Mouse (Mus musculus) heart, embryonic 14.5 days (tissue): ENCODE measurements around the gene Fanci. TPM values are rescaled to one million over a fixed set of nuclear protein-coding genes. Genes with fewer than 3 reads are reported as not detected.

Source experiments
- ATAC-seq: fragments of 200-750 bp; cut with Nextera tagmentation; 2 replicates; pipeline ENCODE4 v1.8.0; 2017; ENCODE audit warnings: low read depth, moderate TSS enrichment; ENCODE audit not compliant: insufficient number of reproducible peaks, insufficient read depth, low FRiP score
- H3K27ac ChIP-seq, 2 experiments: fragments of 200-500 bp in 1 of 2; fragments of 300-500 bp in 1 of 2; sonication (generic) in 1 of 2; replicated peaks in 1 of 2; 2 replicates each; pipeline ENCODE4 v1.5.1; 2012 to 2014; ENCODE audit warnings: low read depth in 2 of 2, low read length in 2 of 2, control low read depth in 1 of 2, mild to moderate bottlenecking in 1 of 2, mixed read lengths in 1 of 2; ENCODE audit not compliant: control insufficient read depth in 1 of 2, insufficient read depth in 1 of 2
- H3K27me3 ChIP-seq: fragments of 300-500 bp; sonication (generic); 2 replicates; pipeline ENCODE4 v1.6.1; 2014; ENCODE audit warnings: mild to moderate bottlenecking, low read length, control low read depth; ENCODE audit not compliant: control insufficient read depth, insufficient read depth
- H3K36me3 ChIP-seq: fragments of 300-500 bp; sonication (generic); 2 replicates; pipeline ENCODE4 v1.6.1; 2014; ENCODE audit warnings: mild to moderate bottlenecking, control low read depth, low read length, mixed read lengths; ENCODE audit not compliant: control insufficient read depth, insufficient read depth
- H3K4me1 ChIP-seq, 2 experiments: fragments of 200-500 bp in 1 of 2; fragments of 300-500 bp in 1 of 2; sonication (generic) in 1 of 2; 2 replicates each; pipeline ENCODE4 v1.6.1; 2012 to 2014; ENCODE audit warnings: low read length in 2 of 2, control low read depth in 1 of 2, mixed read lengths in 1 of 2; ENCODE audit not compliant: control insufficient read depth in 2 of 2, insufficient read depth in 2 of 2
- H3K4me2 ChIP-seq: fragments of 300-500 bp; sonication (generic); 2 replicates; pipeline ENCODE4 v1.6.1; 2014; ENCODE audit warnings: mild to moderate bottlenecking, low read length
- H3K4me3 ChIP-seq, 2 experiments: fragments of 200-500 bp in 1 of 2; fragments of 300-500 bp in 1 of 2; sonication (generic) in 1 of 2; 2 replicates each; pipeline ENCODE4 v1.5.1; 2012 to 2014; ENCODE audit warnings: low read length in 2 of 2, mild to moderate bottlenecking in 2 of 2, control low read depth in 1 of 2, low read depth in 1 of 2, moderate library complexity in 1 of 2; ENCODE audit not compliant: control insufficient read depth in 1 of 2, insufficient read depth in 1 of 2
- H3K9ac ChIP-seq: fragments of 300-500 bp; sonication (generic); 2 replicates; pipeline ENCODE4 v1.6.1; 2014; ENCODE audit warnings: mild to moderate bottlenecking, low read length
- H3K9me3 ChIP-seq: fragments of 300-500 bp; sonication (generic); 2 replicates; pipeline ENCODE4 v1.6.1; 2016; ENCODE audit warnings: low read length, control low read depth; ENCODE audit not compliant: control insufficient read depth
- WGBS: fragments of 180-500 bp; shearing (Covaris S2); extraction: QIAGEN DNeasy Blood & Tissue Kit; methylation state at CpG from one replicate; pipeline ENCODE4 v1.1.7; 2014; 5-methylcytosine and 5-hydroxymethylcytosine counted together
- polyA plus RNA-seq: library from polyadenylated mRNA; unstranded; fragments of >200 nt; fragmentation: Nextera tagmentation; extraction: Ambion mirVana; gene quantifications from 2 replicates; pipeline ENCODE4 v1.2.1, GENCODE M21; 2014

Gene Fanci
- polyA plus RNA-seq, 1 experiment from 2014 or later: 9.2 TPM

DNA sequence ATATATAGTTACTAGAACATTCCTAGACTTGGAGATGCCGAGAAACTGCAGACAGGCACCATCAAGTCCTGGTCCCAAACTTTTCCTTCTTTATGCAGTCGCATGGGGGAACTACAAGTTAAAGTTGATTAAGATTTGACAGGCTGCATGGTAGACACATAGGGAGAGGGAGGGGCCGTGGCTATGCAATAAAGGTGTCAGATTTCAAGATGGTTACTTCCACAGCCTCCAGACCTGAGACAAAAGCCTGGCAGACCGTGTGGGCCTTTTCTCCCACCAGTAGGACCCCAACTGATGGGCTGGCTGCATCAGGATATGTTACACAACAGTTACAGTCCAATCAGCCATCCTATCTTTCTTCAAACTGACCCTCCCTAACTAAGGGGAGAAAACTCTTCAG, 22.3 kb upstream of the Fanci start:
- no peak overlapping the region for H3K27ac ChIP-seq
- no peak overlapping the region for H3K4me3 ChIP-seq
- H3K9ac ChIP-seq: no peak overlapping the region
- WGBS: 50% methylated on average over 4 of the region's 4 CpGs
- H3K9me3 ChIP-seq: no peaks in the 10 kb centered on the region
- H3K36me3 ChIP-seq: 0 out of 2 replicates have a peak, but pooled peaks cover 3% of the 10 kb centered on the region
- H3K4me2 ChIP-seq: no peak overlapping the region
- no peak for ATAC-seq
- no peaks in the 10 kb centered on the region for H3K4me1 ChIP-seq
- peaks cover 5% of the 10 kb centered on the region; the same call in 1 of the 2 replicates for H3K27me3 ChIP-seq

DNA sequence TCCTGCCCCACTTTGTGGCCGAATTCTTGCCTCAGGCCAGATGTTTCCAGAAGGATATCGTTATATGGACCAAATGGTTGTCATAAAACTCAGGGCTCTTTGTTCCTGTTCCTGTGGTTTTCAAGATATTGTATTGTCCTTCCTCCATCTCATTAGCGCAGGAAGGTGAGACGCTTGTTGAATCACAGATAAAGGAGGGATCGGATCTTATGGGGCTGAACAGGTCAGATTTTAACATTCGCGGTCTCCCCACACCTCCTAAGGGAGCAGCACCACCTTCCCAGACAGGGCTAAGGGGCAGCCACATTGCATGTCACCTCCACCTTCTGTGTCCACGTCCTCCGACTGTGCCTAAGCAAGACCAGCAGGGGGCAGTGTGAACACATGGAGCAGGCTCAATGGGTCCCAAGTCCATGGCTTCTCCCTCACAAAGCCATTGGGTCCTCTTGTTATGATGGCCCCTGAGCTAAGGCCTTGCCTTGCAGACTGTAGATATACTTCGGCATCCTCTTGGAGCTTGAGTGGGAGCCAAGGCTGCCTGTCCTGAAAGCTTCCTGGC, 20.3 kb upstream of the Fanci start:
- Histone ChIP-seq H3K4me2 (no peak overlapping the region), H3K36me3 (no peaks in the 10 kb centered on the region), H3K27ac (no peak overlapping the region), H3K9ac (no peak overlapping the region), H3K4me1 (peaks cover 2 to 8% of the 10 kb centered on the region in 2 experiments; a peak in 3 of 4 replicates), H3K9me3 (no peaks in the 10 kb centered on the region), H3K27me3 (no peaks in the 10 kb centered on the region; the same call in 1 of the 2 replicates), H3K4me3 (no peak overlapping the region)
- peak; percentile 67; the same call in 1 of the 2 replicates for ATAC-seq
- 40% methylated on average over 10 of the region's 10 CpGs for WGBS

DNA sequence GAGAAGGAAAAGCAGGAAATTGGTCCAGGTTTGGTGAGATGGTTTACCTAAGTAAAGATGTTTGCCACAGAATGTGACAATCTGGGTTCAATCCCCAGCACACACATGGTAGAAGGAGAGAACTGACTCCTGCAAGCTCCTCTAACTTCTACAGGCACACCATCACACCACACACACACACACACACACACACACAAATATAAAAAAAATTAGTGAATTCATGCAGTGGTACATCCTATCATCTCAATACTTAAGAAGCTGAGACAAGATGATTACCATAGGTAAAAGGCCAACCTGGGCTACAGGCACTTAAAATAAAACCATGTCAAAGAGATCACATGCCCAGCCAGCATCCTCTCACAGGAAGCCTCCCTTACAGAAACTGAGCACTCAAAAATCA, 17.7 kb upstream of the Fanci start:
- Histone ChIP-seq H3K27me3 (no peaks in the 10 kb centered on the region), H3K4me3 (no peak overlapping the region), H3K27ac (no peak overlapping the region), H3K4me2 (no peak overlapping the region), H3K36me3 (no peaks in the 10 kb centered on the region), H3K9ac (no peak overlapping the region), H3K9me3 (no peaks in the 10 kb centered on the region), H3K4me1 (peaks cover 2 to 8% of the 10 kb centered on the region in 2 experiments; a peak in 3 of 4 replicates)
- ATAC-seq: no peak

DNA sequence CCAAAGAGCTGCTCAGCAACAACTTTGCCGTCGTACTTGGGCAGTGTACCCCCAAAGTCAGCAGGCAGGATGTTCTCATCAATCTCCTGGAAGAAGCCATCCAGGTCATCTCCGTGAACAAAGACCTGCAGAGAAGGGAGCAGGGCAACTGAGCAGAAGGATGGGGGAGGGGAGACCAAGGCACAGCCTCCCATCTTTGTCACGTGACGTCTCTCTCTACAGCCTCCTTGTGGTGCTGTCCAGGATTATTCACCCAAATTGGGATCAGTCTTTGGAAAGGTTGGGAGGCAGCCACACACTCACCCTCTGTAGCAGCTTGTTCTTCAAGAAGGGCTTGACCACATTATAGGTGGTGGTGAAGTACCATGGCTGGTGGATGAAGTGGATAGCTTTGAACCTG, 16.1 kb upstream of the Fanci start:
- no peak overlapping the region for H3K27ac ChIP-seq
- H3K4me2 ChIP-seq: no peak overlapping the region
- no peaks in the 10 kb centered on the region for H3K36me3 ChIP-seq
- peaks cover 2 to 8% of the 10 kb centered on the region in 2 experiments; a peak in 3 of 4 replicates for H3K4me1 ChIP-seq
- H3K9ac ChIP-seq: no peak overlapping the region
- H3K4me3 ChIP-seq: no peak overlapping the region
- WGBS: 67% methylated on average over 5 of the region's 5 CpGs
- ATAC-seq: no peak
- H3K9me3 ChIP-seq: no peaks in the 10 kb centered on the region
- no peaks in the 10 kb centered on the region for H3K27me3 ChIP-seq

DNA sequence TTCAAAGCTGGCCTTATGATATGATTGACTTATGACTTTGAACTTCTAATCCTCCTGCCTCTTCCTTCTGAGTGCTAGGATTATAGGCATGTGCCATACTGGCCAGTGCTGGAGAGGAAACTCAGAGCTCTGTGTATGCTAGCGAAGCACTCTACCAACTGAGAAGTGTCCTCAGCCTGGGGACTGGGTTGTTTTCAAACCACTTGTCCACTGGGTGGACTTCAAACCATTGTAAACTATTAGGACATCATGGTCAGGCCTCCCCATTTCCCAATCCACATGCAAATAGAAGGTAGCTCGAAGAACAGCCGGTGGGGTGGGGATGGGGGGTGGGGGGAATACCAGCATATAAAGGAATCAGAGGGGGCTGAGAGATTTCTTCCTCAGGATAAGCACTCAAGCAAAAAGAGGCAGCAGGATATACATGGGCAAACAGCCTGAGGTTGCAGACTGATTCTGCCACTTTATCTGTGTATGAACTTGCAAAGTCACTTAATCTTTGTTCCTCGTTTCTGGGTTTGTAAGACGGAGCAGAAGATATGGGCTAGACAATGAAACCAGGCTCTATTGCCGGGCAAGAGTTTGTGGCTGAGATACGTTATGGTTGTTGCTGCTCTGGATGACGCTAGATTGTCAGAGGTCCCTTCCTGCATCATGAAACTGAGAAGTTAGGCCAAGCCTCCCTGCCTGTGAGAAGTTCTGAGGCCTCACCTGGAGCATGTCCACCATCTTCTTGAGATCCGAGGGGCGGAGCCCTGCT, 15.0 kb upstream of the Fanci start:
- no peak overlapping the region for H3K4me3 ChIP-seq
- no peaks in the 10 kb centered on the region for H3K9me3 ChIP-seq
- no peak overlapping the region for H3K27ac ChIP-seq
- no peak for ATAC-seq
- WGBS: 80% methylated on average over 10 of the region's 10 CpGs
- peaks cover 2 to 8% of the 10 kb centered on the region in 2 experiments; a peak in 3 of 4 replicates for H3K4me1 ChIP-seq
- H3K27me3 ChIP-seq: no peaks in the 10 kb centered on the region
- no peak overlapping the region for H3K4me2 ChIP-seq
- no peaks in the 10 kb centered on the region for H3K36me3 ChIP-seq
- H3K9ac ChIP-seq: no peak overlapping the region

DNA sequence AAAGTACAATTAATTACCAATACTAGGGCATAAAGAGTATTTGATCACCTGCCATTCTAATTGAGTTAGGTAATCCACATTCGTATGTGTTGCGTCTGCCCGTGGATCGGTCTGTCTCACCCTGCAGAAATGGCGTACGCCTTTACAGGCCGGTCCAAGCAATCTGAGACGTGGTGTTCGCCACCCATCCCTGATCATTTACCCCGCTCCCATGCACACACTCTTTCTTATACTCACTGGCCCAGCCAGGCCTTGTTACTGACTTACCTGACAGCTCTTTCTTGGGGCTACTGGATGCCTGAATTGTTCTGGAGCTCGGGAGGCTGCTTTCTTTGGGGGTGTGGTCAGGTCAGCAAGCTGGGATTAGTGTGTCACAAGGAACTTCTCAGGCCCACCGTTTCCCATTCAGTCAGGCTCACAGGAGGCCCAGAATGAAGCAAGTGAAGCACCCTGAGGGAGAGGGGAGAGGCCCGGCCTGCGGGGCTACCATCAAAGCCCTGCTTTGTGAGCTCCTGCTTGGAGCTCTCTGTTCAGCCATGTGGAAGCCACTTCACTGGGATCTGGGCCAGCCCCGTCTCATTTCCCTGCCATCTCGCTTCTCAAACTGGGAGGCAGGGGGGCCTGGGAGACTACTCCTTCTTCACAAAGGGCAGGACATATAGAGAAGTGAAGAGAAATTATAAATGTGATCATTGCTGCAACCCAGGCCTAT, 5.2 kb upstream of the Fanci start, which contains the start of gene Rlbp1:
Gene Rlbp1, minus strand, starts transcription at position 627 of the 712 bp plus-strand sequence.
- no peak for ATAC-seq
- Histone ChIP-seq H3K4me3 (no peak within 1 kb of the TSS), H3K4me2 (no peak within 1 kb of the TSS), H3K27ac (no peak within 1 kb of the TSS), H3K9ac (no peak within 1 kb of the TSS), H3K4me1 (no peaks in the 10 kb centered on the region), H3K36me3 (no peaks in the 10 kb centered on the region), H3K9me3 (no peaks in the 10 kb centered on the region), H3K27me3 (peaks cover 3% of the 10 kb centered on the region; the same call in 1 of the 2 replicates)
- 73% methylated on average over 16 of the region's 16 CpGs for WGBS

DNA sequence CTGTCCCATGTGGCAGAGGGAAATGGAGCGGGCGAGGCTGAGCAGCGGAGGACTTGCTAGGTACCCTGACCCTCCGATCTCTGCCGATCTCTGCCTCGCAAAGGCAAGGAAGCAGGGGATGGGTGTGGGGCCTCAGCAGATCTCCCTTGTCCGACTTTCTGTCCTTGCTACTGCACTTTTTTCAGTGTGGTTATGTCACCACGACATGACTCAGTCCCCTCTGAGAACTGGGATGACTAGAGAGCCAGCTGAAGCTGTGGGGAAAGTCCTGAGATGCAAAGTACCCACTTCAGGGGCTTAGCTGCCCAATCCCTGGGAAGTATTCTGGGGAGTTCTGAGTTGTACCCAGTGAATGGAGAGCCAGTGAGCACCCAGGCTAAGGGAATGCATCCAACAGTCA, 4.6 kb upstream of the Fanci start:
- Histone ChIP-seq H3K4me1 (no peaks in the 10 kb centered on the region), H3K9ac (no peak overlapping the region), H3K4me2 (no peak overlapping the region), H3K4me3 (no peak overlapping the region), H3K27ac (no peak overlapping the region), H3K36me3 (no peaks in the 10 kb centered on the region), H3K9me3 (no peaks in the 10 kb centered on the region), H3K27me3 (peaks cover 3% of the 10 kb centered on the region; the same call in 1 of the 2 replicates)
- 68% methylated on average over 8 of the region's 8 CpGs for WGBS
- ATAC-seq: no peak
